Mouse (Mus musculus) stomach, postnatal 0 days (tissue): ENCODE data around the gene Pdk4.

Experiments
- CTCF ChIP-seq: IDR thresholded peaks from 2 replicates; pipeline ENCODE4 v1.5.1; 2016; ENCODE audit warnings: antibody characterized with exemption, low read depth, mild to moderate bottlenecking, moderate library complexity
- EP300 ChIP-seq: optimal IDR thresholded peaks from 2 replicates; pipeline ENCODE3; 2016; ENCODE audit warnings: antibody characterized with exemption

DNA sequence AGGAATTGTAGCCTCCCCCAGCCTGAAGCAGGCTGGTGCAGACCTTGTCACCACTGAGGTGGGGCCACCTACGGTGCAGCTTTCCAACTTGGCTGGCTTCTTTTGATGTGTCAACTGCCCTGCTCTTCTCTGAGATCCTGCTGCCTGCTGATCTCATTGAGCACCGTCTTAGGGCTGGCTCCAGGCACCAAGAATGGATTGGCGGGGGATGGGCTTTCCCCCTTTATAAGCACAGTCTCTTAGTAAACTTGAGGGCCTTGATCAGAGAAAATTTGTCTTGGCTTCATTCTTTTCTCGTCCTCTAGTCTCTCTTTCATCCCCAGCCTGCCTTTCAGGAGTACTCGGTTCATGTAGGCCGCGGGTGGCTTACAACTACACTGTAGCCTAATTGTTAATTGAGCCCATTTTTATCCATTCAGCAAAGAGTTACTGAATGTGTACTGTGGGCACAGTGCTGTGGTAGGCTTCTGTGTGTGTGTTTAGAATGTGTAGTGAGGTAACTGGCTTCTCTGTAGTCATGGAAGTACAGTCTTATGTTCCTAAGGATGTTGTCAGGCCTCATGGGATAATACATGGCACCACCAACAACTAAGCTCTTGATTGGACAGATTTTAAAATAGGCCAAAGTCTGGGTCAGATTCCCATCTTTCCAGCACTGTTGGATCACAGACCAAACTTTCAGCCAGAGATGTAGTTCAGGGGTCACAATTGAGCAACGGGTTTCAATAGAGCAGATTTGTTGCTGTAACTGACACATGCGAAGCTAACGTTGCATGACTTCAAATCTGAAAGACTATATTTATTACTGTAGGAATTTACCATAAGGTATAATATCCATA, 25.4 kb downstream of the Pdk4 start:
- TF ChIP-seq EP300 (no peak), CTCF (no peak)
